Mouse (Mus musculus) thymus, adult 2 months (tissue): ENCODE data around the gene Gm10577. TPM values are rescaled to one million over a fixed set of nuclear protein-coding genes. Genes with fewer than 3 reads are reported as not detected.

ENCODE experiments used
- DNase-seq: peaks from one replicate; pipeline ENCODE4 v3.0.0; 2021
- H3K27ac ChIP-seq: fragments of 200-500 bp; 2 replicates; pipeline ENCODE4 v1.5.1; 2012; ENCODE audit warnings: low read length, control low read depth; ENCODE audit not compliant: control insufficient read depth, insufficient read depth
- H3K27me3 ChIP-seq: fragments of 200-500 bp; 2 replicates; pipeline ENCODE4 v1.6.1; 2012; ENCODE audit warnings: mild to moderate bottlenecking, low read length, moderate library complexity, mixed read lengths; ENCODE audit not compliant: control insufficient read depth, insufficient read depth
- H3K36me3 ChIP-seq: fragments of 200-500 bp; 2 replicates; pipeline ENCODE4 v1.6.1; 2012; ENCODE audit warnings: mild to moderate bottlenecking, low read length, moderate library complexity; ENCODE audit not compliant: control insufficient read depth, insufficient read depth
- H3K4me1 ChIP-seq: fragments of 200-500 bp; replicated peaks from 2 replicates; pipeline ENCODE4 v1.6.1; 2012; ENCODE audit warnings: low read length; ENCODE audit not compliant: control insufficient read depth, insufficient read depth
- H3K4me3 ChIP-seq: fragments of 200-500 bp; 2 replicates; pipeline ENCODE4 v1.5.1; 2012; ENCODE audit warnings: mild to moderate bottlenecking, low read length, control low read depth, moderate library complexity; ENCODE audit not compliant: control insufficient read depth, insufficient read depth
- CTCF ChIP-seq: fragments of 200-500 bp; IDR thresholded peaks from 2 replicates; pipeline ENCODE4 v1.5.1; 2012; ENCODE audit warnings: mild to moderate bottlenecking, control low read depth, low read length, moderate library complexity, borderline replicate concordance; ENCODE audit not compliant: control insufficient read depth, poor library complexity, insufficient read depth; ENCODE audit errors: extremely low read depth
- POLR2A ChIP-seq: fragments of 200-500 bp; IDR thresholded peaks from 2 replicates; pipeline ENCODE4 v1.6.1; 2012; ENCODE audit warnings: mild to moderate bottlenecking, low read length, control low read depth, moderate library complexity; ENCODE audit not compliant: control insufficient read depth, poor library complexity, insufficient read depth; ENCODE audit errors: extremely low read depth
- WGBS: fragments of 180-500 bp; shearing (Covaris S2); methylation state at CpG from one replicate; pipeline ENCODE4 v1.1.7; 2018; 5-methylcytosine and 5-hydroxymethylcytosine counted together
- polyA plus RNA-seq: library from polyadenylated mRNA; depleted of rRNA; stranded (reverse); fragments of >200 nt; gene quantifications from 2 replicates; pipeline ENCODE4 v1.2.3, GENCODE M21; 2012; rRNA removed

The Gm10577 gene
- not detected in 2 replicates for polyA plus RNA-seq

GRCm38 (mm10) chr4:101020596-101020995 lies at the start of gene Gm10577:
Gene Gm10577, minus strand, starts transcription at chr4:101020696.
- TF ChIP-seq CTCF = no peak
- no peak for TF ChIP-seq POLR2A
- Histone ChIP-seq H3K36me3 (no peaks in the 10 kb centered on the region), H3K27ac (no peak within 1 kb of the TSS)

GRCm38 (mm10) chr4:101069154-101069971 lies 48.9 kb upstream of the Gm10577 start:
- Histone ChIP-seq H3K36me3 (no peaks in the 10 kb centered on the region), H3K27ac (no peak overlapping the region), H3K27me3 (no peaks in the 10 kb centered on the region), H3K4me3 (peak overlapping the region; percentile 53), H3K4me1 (peaks cover 7% of the 10 kb centered on the region)
- no peak for TF ChIP-seq POLR2A
- no peak for TF ChIP-seq CTCF
- 3% methylated on average over 55 of the region's 55 CpGs for WGBS
- DNase-seq = peak; percentile 24

More at GRCm38 (mm10) chr4:101020596-101020995, at the start of gene Gm10577:
- WGBS = 82% methylated on average over 4 of the region's 4 CpGs
- Histone ChIP-seq H3K4me1 (no peaks in the 10 kb centered on the region), H3K4me3 (no peak within 1 kb of the TSS), H3K27me3 (no peaks in the 10 kb centered on the region)
- DNase-seq = no peak

GRCm38 (mm10) chr4:101068786-101069153 lies 48.3 kb upstream of the Gm10577 start, which contains the start of gene Raver2:
Gene Raver2, plus strand, starts transcription at chr4:101068983.
- peak; percentile 67; the same call in 1 of the 2 replicates for TF ChIP-seq CTCF
- TF ChIP-seq POLR2A = no peak
- peak within 1 kb of the TSS; percentile 53 for H3K4me3 ChIP-seq
- no peaks in the 10 kb centered on the region for H3K36me3 ChIP-seq
- DNase-seq = peak; percentile 58
- H3K27ac ChIP-seq = no peak within 1 kb of the TSS
- H3K27me3 ChIP-seq = no peaks in the 10 kb centered on the region
- WGBS = 10% methylated on average over 24 of the region's 54 CpGs
- peaks cover 7% of the 10 kb centered on the region for H3K4me1 ChIP-seq

GRCm38 (mm10) chr4:101066401-101066800 lies 45.9 kb upstream of the Gm10577 start:
- TF ChIP-seq POLR2A (no peak), CTCF (no peak)
- Histone ChIP-seq H3K27ac (no peak overlapping the region), H3K4me1 (peaks cover 9% of the 10 kb centered on the region), H3K27me3 (no peaks in the 10 kb centered on the region), H3K4me3 (no peak overlapping the region), H3K36me3 (no peaks in the 10 kb centered on the region)
- no peak for DNase-seq
- 77% methylated on average over 5 of the region's 5 CpGs for WGBS

- H3K27me3 ChIP-seq = no peaks in the 10 kb centered on the region
- no peak for TF ChIP-seq POLR2A
- no peak for TF ChIP-seq CTCF
- H3K4me1 ChIP-seq = 0 out of 2 replicates have a peak, but pooled peaks cover 2% of the 10 kb centered on the region
- DNase-seq = no peak
- WGBS = 59% methylated on average over 2 of the region's 2 CpGs
- no peak overlapping the region for H3K4me3 ChIP-seq
- no peaks in the 10 kb centered on the region for H3K36me3 ChIP-seq
- H3K27ac ChIP-seq = no peak overlapping the region
Observed at GRCm38 (mm10) chr4:101062146-101062545, 41.6 kb upstream of the Gm10577 start.

GRCm38 (mm10) chr4:101046576-101046975 lies 26.1 kb upstream of the Gm10577 start:
- TF ChIP-seq CTCF (no peak), POLR2A (no peak)

GRCm38 (mm10) chr4:101044149-101044548 lies 23.7 kb upstream of the Gm10577 start:
- H3K27me3 ChIP-seq = no peaks in the 10 kb centered on the region
- no peak for DNase-seq

More at GRCm38 (mm10) chr4:101046576-101046975, 26.1 kb upstream of the Gm10577 start:
- Histone ChIP-seq H3K27ac (no peak overlapping the region), H3K4me1 (no peaks in the 10 kb centered on the region), H3K36me3 (no peaks in the 10 kb centered on the region), H3K4me3 (no peak overlapping the region), H3K27me3 (no peaks in the 10 kb centered on the region)
- 83% methylated on average over 4 of the region's 4 CpGs for WGBS
- DNase-seq = no peak

More at GRCm38 (mm10) chr4:101044149-101044548, 23.7 kb upstream of the Gm10577 start:
- TF ChIP-seq CTCF = no peak
- no peak for TF ChIP-seq POLR2A
- no peaks in the 10 kb centered on the region for H3K36me3 ChIP-seq
- H3K4me1 ChIP-seq = no peaks in the 10 kb centered on the region
- H3K27ac ChIP-seq = no peak overlapping the region
- H3K4me3 ChIP-seq = no peak overlapping the region
